Mouse (Mus musculus) sigmoid colon, adult 10 weeks (tissue): Measurements from ENCODE around the gene Pa2g4. TPM values are rescaled to one million over a fixed set of nuclear protein-coding genes. Genes with fewer than 3 reads are reported as not detected.

Source experiments
- polyA plus RNA-seq: library from polyadenylated mRNA; stranded (reverse); fragments of 350-450 nt; fragmentation: Illumina TruSeq; extraction: RNeasy Lipid Tissue Mini Kit (QIAGEN cat#74804); gene quantifications from one replicate; pipeline ENCODE4 v1.2.3, GENCODE M21; 2014; ENCODE audit warnings: low read depth, low replicate concordance

Pa2g4 gene
- 83.2 TPM for polyA plus RNA-seq

GRCm38 (mm10) chr10:128565788-128566531 is at the start of gene Pa2g4:
Gene Pa2g4 (minus strand): TSS chr10:128565987.

GRCm38 (mm10) chr10:128589464-128590192 is 23.8 kb upstream of the Pa2g4 start, which contains the start of gene Erbb3:
Gene Erbb3 (minus strand): TSS chr10:128589652.

GRCm38 (mm10) chr10:128548947-128549681 is 16.7 kb downstream of the Pa2g4 start, which contains the start of gene Rpl41:
Gene Rpl41 (minus strand): TSS chr10:128549305.

GRCm38 (mm10) chr10:128547361-128548032 is 18.3 kb downstream of the Pa2g4 start, which contains the start of gene Zc3h10:
Gene Zc3h10 (minus strand): TSS chr10:128547774.

GRCm38 (mm10) chr10:128525671-128526308 is 40.0 kb downstream of the Pa2g4 start, which contains the start of gene Esyt1:
Gene Esyt1 (minus strand): TSS chr10:128525871.

Other genes starting within 250 kb of the Pa2g4 start
- gene Cnpy2, start 243.5 kb downstream of the Pa2g4 start, polyA plus RNA-seq, result 43.5 TPM
- 251 TPM for gene Cs, start 228.3 kb downstream of the Pa2g4 start, polyA plus RNA-seq
- 14.8 TPM for gene Coq10a, start 197.0 kb downstream of the Pa2g4 start, polyA plus RNA-seq
- 13.2 TPM for gene Ankrd52, start 188.9 kb downstream of the Pa2g4 start, polyA plus RNA-seq
- 1.5 TPM for gene Slc39a5, start 164.8 kb downstream of the Pa2g4 start, polyA plus RNA-seq
- gene Nabp2, start 154.5 kb downstream of the Pa2g4 start, polyA plus RNA-seq, result 19.9 TPM
- 8.2 TPM for gene Rnf41, start 154.3 kb downstream of the Pa2g4 start, polyA plus RNA-seq
- 52.5 TPM for gene Smarcc2, start 106.7 kb downstream of the Pa2g4 start, polyA plus RNA-seq
- gene Myl6, start 71.8 kb downstream of the Pa2g4 start, polyA plus RNA-seq, result 157 TPM
- gene Myl6b, start 67.3 kb downstream of the Pa2g4 start, polyA plus RNA-seq, result not detected
- gene Esyt1, start 40.1 kb downstream of the Pa2g4 start, polyA plus RNA-seq, result 6.7 TPM
- gene Zc3h10, start 18.2 kb downstream of the Pa2g4 start, polyA plus RNA-seq, result 1.0 TPM
- gene Rpl41, start 16.7 kb downstream of the Pa2g4 start, polyA plus RNA-seq, result 31.9 TPM
- 177 TPM for gene Erbb3, start 23.7 kb upstream of the Pa2g4 start, polyA plus RNA-seq
- gene Rps26, start 60.8 kb upstream of the Pa2g4 start, polyA plus RNA-seq, result 10.0 TPM
- 0.60 TPM for gene Ikzf4, start 80.0 kb upstream of the Pa2g4 start, polyA plus RNA-seq
- 5.9 TPM for gene Suox, start 108.1 kb upstream of the Pa2g4 start, polyA plus RNA-seq
- gene Rab5b, start 130.3 kb upstream of the Pa2g4 start, polyA plus RNA-seq, result 100 TPM
- not detected for gene Pmel, start 138.2 kb upstream of the Pa2g4 start, polyA plus RNA-seq
- 21.9 TPM for gene Cdk2, start 139.0 kb upstream of the Pa2g4 start, polyA plus RNA-seq
- 76.1 TPM for gene Dgka, start 178.9 kb upstream of the Pa2g4 start, polyA plus RNA-seq
- gene Pym1, start 181.9 kb upstream of the Pa2g4 start, polyA plus RNA-seq, result 0.95 TPM
- gene Mmp19, start 224.9 kb upstream of the Pa2g4 start, polyA plus RNA-seq, result 7.0 TPM
- 61.1 TPM for gene Dnajc14, start 238.1 kb upstream of the Pa2g4 start, polyA plus RNA-seq
- gene Tmem198b, start 238.4 kb upstream of the Pa2g4 start, polyA plus RNA-seq, result 8.0 TPM